Mouse (Mus musculus) heart, postnatal 0 days (tissue): Measurements from ENCODE around the gene Mef2a.

ENCODE experiments used
- CTCF ChIP-seq: IDR thresholded peaks from 2 replicates; pipeline ENCODE4 v1.5.1; 2016; ENCODE audit warnings: antibody characterized with exemption, control low read depth, low read depth
- EP300 ChIP-seq: IDR thresholded peaks from 2 replicates; pipeline ENCODE4 v1.6.1; 2016; ENCODE audit warnings: antibody characterized with exemption, low read depth

GRCm38 (mm10) chr7:67320359-67320758 lies 52.3 kb downstream of the Mef2a start:
- TF ChIP-seq CTCF (no peak), EP300 (no peak)
